Mouse (Mus musculus) liver, postnatal 0 days (tissue): ENCODE data around the gene Ptprg.

ENCODE experiments used
- CTCF ChIP-seq: sonication (generic); IDR thresholded peaks from 2 replicates; pipeline ENCODE4 v1.5.1; 2016; ENCODE audit warnings: antibody characterized with exemption, low read depth
- EP300 ChIP-seq: IDR thresholded peaks from 2 replicates; pipeline ENCODE4 v1.6.1; 2016; ENCODE audit warnings: antibody characterized with exemption, low read depth, mild to moderate bottlenecking

GRCm38 (mm10) chr14:11917225-11917624 is 363.9 kb downstream of the Ptprg start:
- TF ChIP-seq CTCF, result no peak
- no peak for TF ChIP-seq EP300
